Mouse (Mus musculus) limb, embryonic 14.5 days (tissue): ENCODE measurements around the gene Rhox3h. TPM values are rescaled to one million over a fixed set of nuclear protein-coding genes. Genes with fewer than 3 reads are reported as not detected.

Experiments
- polyA plus RNA-seq, 2 experiments: library from polyadenylated mRNA; depleted of rRNA in 1 of 2; stranded (reverse) in 1 of 2; unstranded in 1 of 2; fragments of >200 nt; fragmentation: Nextera tagmentation in 1 of 2; extraction: Ambion mirVana in 1 of 2; gene quantifications; 2 replicates each; pipeline versions ENCODE4 v1.2.1 to v1.2.3; 2012 to 2014

Gene Rhox3h
- polyA plus RNA-seq, 2 experiments, result not detected

Other genes with a start within 250 kb of the Rhox3h start
- 0.28 and 0.79 TPM in 2 replicates for gene Rhox4b, start 236.3 kb downstream of the Rhox3h start, polyA plus RNA-seq (2012; rRNA removed)
- gene Rhox4b, start 236.3 kb downstream of the Rhox3h start, polyA plus RNA-seq (2014; fragmentation: Nextera tagmentation; extraction: Ambion mirVana), result 0.70 and 0.98 TPM in 2 replicates
- gene Rhox2c, start 215.1 kb downstream of the Rhox3h start, polyA plus RNA-seq (2012; rRNA removed), result not detected in 2 replicates
- gene Rhox2c, start 215.1 kb downstream of the Rhox3h start, polyA plus RNA-seq (2014; fragmentation: Nextera tagmentation; extraction: Ambion mirVana), result not detected in 2 replicates
- gene Rhox3c, start 210.2 kb downstream of the Rhox3h start, polyA plus RNA-seq (2012; rRNA removed), result not detected in 2 replicates
- not detected in 2 replicates for gene Rhox3c, start 210.2 kb downstream of the Rhox3h start, polyA plus RNA-seq (2014; fragmentation: Nextera tagmentation; extraction: Ambion mirVana)
- gene Rhox4c, start 188.4 kb downstream of the Rhox3h start, polyA plus RNA-seq (2012; rRNA removed), result not detected in 2 replicates
- gene Rhox4c, start 188.4 kb downstream of the Rhox3h start, polyA plus RNA-seq (2014; fragmentation: Nextera tagmentation; extraction: Ambion mirVana), result not detected in 2 replicates
- gene Rhox2d, start 175.3 kb downstream of the Rhox3h start, polyA plus RNA-seq (2012; rRNA removed), result not detected in 2 replicates
- gene Rhox2d, start 175.3 kb downstream of the Rhox3h start, polyA plus RNA-seq (2014; fragmentation: Nextera tagmentation; extraction: Ambion mirVana), result not detected in 2 replicates
- not detected in 2 replicates for gene Rhox4d, start 154.4 kb downstream of the Rhox3h start, polyA plus RNA-seq (2012; rRNA removed)
- gene Rhox4d, start 154.4 kb downstream of the Rhox3h start, polyA plus RNA-seq (2014; fragmentation: Nextera tagmentation; extraction: Ambion mirVana), result 0.18 TPM in 1 of 2 replicates, not detected in the other
- gene Rhox2e, start 138.3 kb downstream of the Rhox3h start, polyA plus RNA-seq (2012; rRNA removed), result not detected in 2 replicates
- gene Rhox2e, start 138.3 kb downstream of the Rhox3h start, polyA plus RNA-seq (2014; fragmentation: Nextera tagmentation; extraction: Ambion mirVana), result not detected in 2 replicates
- not detected in 2 replicates for gene Rhox3e, start 126.7 kb downstream of the Rhox3h start, polyA plus RNA-seq (2012; rRNA removed)
- not detected in 2 replicates for gene Rhox3e, start 126.7 kb downstream of the Rhox3h start, polyA plus RNA-seq (2014; fragmentation: Nextera tagmentation; extraction: Ambion mirVana)
- not detected in 2 replicates for gene Rhox4e, start 111.4 kb downstream of the Rhox3h start, polyA plus RNA-seq (2012; rRNA removed)
- gene Rhox4e, start 111.4 kb downstream of the Rhox3h start, polyA plus RNA-seq (2014; fragmentation: Nextera tagmentation; extraction: Ambion mirVana), result 0.23 TPM in 1 of 2 replicates, not detected in the other
- gene Rhox2f, start 97.4 kb downstream of the Rhox3h start, polyA plus RNA-seq (2012; rRNA removed), result not detected in 2 replicates
- not detected in 2 replicates for gene Rhox2f, start 97.4 kb downstream of the Rhox3h start, polyA plus RNA-seq (2014; fragmentation: Nextera tagmentation; extraction: Ambion mirVana)
- not detected in 2 replicates for gene Rhox3f, start 87.8 kb downstream of the Rhox3h start, polyA plus RNA-seq (2012; rRNA removed)
- gene Rhox3f, start 87.8 kb downstream of the Rhox3h start, polyA plus RNA-seq (2014; fragmentation: Nextera tagmentation; extraction: Ambion mirVana), result not detected in 2 replicates
- not detected in 2 replicates for gene Rhox4f, start 61.1 kb downstream of the Rhox3h start, polyA plus RNA-seq (2012; rRNA removed)
- gene Rhox4f, start 61.1 kb downstream of the Rhox3h start, polyA plus RNA-seq (2014; fragmentation: Nextera tagmentation; extraction: Ambion mirVana), result not detected in 2 replicates
- gene Rhox3g, start 40.2 kb downstream of the Rhox3h start, polyA plus RNA-seq (2012; rRNA removed), result not detected in 2 replicates
- gene Rhox3g, start 40.2 kb downstream of the Rhox3h start, polyA plus RNA-seq (2014; fragmentation: Nextera tagmentation; extraction: Ambion mirVana), result not detected in 2 replicates
- not detected in 2 replicates for gene Rhox2g, start 25.3 kb downstream of the Rhox3h start, polyA plus RNA-seq (2012; rRNA removed)
- not detected in 2 replicates for gene Rhox2g, start 25.3 kb downstream of the Rhox3h start, polyA plus RNA-seq (2014; fragmentation: Nextera tagmentation; extraction: Ambion mirVana)
- not detected in 2 replicates for gene Rhox4g, start 17.4 kb downstream of the Rhox3h start, polyA plus RNA-seq (2012; rRNA removed)
- gene Rhox4g, start 17.4 kb downstream of the Rhox3h start, polyA plus RNA-seq (2014; fragmentation: Nextera tagmentation; extraction: Ambion mirVana), result not detected in 2 replicates
- not detected in 2 replicates for gene Rhox2h, start 4.5 kb upstream of the Rhox3h start, polyA plus RNA-seq (2012; rRNA removed)
- gene Rhox2h, start 4.5 kb upstream of the Rhox3h start, polyA plus RNA-seq (2014; fragmentation: Nextera tagmentation; extraction: Ambion mirVana), result not detected in 2 replicates
- 1.0 and 1.5 TPM in 2 replicates for gene Rhox5, start 136.1 kb upstream of the Rhox3h start, polyA plus RNA-seq (2012; rRNA removed)
- 1.2 TPM in 1 of 2 replicates, not detected in the other for gene Rhox5, start 136.1 kb upstream of the Rhox3h start, polyA plus RNA-seq (2014; fragmentation: Nextera tagmentation; extraction: Ambion mirVana)
- gene Rhox6, start 158.1 kb upstream of the Rhox3h start, polyA plus RNA-seq (2012; rRNA removed), result 0.40 and 0.65 TPM in 2 replicates
- 0.74 and 0.80 TPM in 2 replicates for gene Rhox6, start 158.1 kb upstream of the Rhox3h start, polyA plus RNA-seq (2014; fragmentation: Nextera tagmentation; extraction: Ambion mirVana)
- not detected in 2 replicates for gene Rhox7a, start 162.9 kb upstream of the Rhox3h start, polyA plus RNA-seq (2012; rRNA removed)
- gene Rhox7a, start 162.9 kb upstream of the Rhox3h start, polyA plus RNA-seq (2014; fragmentation: Nextera tagmentation; extraction: Ambion mirVana), result not detected in 2 replicates
- not detected in 2 replicates for gene Rhox8, start 210.2 kb upstream of the Rhox3h start, polyA plus RNA-seq (2012; rRNA removed)
- not detected in 2 replicates for gene Rhox8, start 210.2 kb upstream of the Rhox3h start, polyA plus RNA-seq (2014; fragmentation: Nextera tagmentation; extraction: Ambion mirVana)
- not detected in 2 replicates for gene Rhox7b, start 228.5 kb upstream of the Rhox3h start, polyA plus RNA-seq (2012; rRNA removed)
- not detected in 2 replicates for gene Rhox7b, start 228.5 kb upstream of the Rhox3h start, polyA plus RNA-seq (2014; fragmentation: Nextera tagmentation; extraction: Ambion mirVana)
- gene Rhox9, start 233.0 kb upstream of the Rhox3h start, polyA plus RNA-seq (2012; rRNA removed), result 0.32 and 0.35 TPM in 2 replicates
- gene Rhox9, start 233.0 kb upstream of the Rhox3h start, polyA plus RNA-seq (2014; fragmentation: Nextera tagmentation; extraction: Ambion mirVana), result not detected in 2 replicates